Mouse (Mus musculus) heart, embryonic 11.5 days (tissue): Measurements from ENCODE around the gene Gabrr1. TPM values are rescaled to one million over a fixed set of nuclear protein-coding genes. Genes with fewer than 3 reads are reported as not detected.

Experiments
- ATAC-seq: fragments of 200-750 bp; cut with Nextera tagmentation; replicated peaks from 2 replicates; pipeline ENCODE4 v1.8.0; 2017; ENCODE audit warnings: moderate library complexity; ENCODE audit not compliant: insufficient number of reproducible peaks, low FRiP score, low TSS enrichment
- H3K27ac ChIP-seq: fragments of 300-500 bp; sonication (generic); 2 replicates; pipeline ENCODE4 v1.5.1; 2014; ENCODE audit warnings: mild to moderate bottlenecking, low read depth, low read length
- H3K27me3 ChIP-seq: fragments of 300-500 bp; sonication (generic); 2 replicates; pipeline ENCODE4 v1.6.1; 2014; ENCODE audit warnings: mild to moderate bottlenecking, low read length, mixed read lengths; ENCODE audit not compliant: control insufficient read depth, insufficient read depth
- H3K36me3 ChIP-seq: fragments of 300-500 bp; sonication (generic); 2 replicates; pipeline ENCODE4 v1.6.1; 2014; ENCODE audit warnings: mild to moderate bottlenecking, low read length, moderate library complexity, mixed read lengths; ENCODE audit not compliant: control insufficient read depth, insufficient read depth
- H3K4me1 ChIP-seq: fragments of 300-500 bp; sonication (generic); 2 replicates; pipeline ENCODE4 v1.6.1; 2014; ENCODE audit warnings: low read length; ENCODE audit not compliant: control insufficient read depth, insufficient read depth
- H3K4me2 ChIP-seq: fragments of 300-500 bp; sonication (generic); 2 replicates; pipeline ENCODE4 v1.6.1; 2014; ENCODE audit warnings: mild to moderate bottlenecking, moderate library complexity
- H3K4me3 ChIP-seq: fragments of 300-500 bp; sonication (generic); 2 replicates; pipeline ENCODE4 v1.5.1; 2014; ENCODE audit warnings: low read depth, low read length
- H3K9ac ChIP-seq: fragments of 300-500 bp; sonication (generic); 2 replicates; pipeline ENCODE4 v1.6.1; 2014; ENCODE audit warnings: mild to moderate bottlenecking, low read depth, low read length, moderate library complexity
- H3K9me3 ChIP-seq: fragments of 300-500 bp; sonication (generic); replicated peaks from 2 replicates; pipeline ENCODE4 v1.6.1; 2016; ENCODE audit warnings: low read length; ENCODE audit not compliant: control insufficient read depth
- WGBS: fragments of 180-500 bp; shearing (Covaris S2); extraction: QIAGEN DNeasy Blood & Tissue Kit; methylation state at CpG from one replicate; pipeline ENCODE4 v1.1.7; 2014; ENCODE audit not compliant: insufficient replicate concordance; 5-methylcytosine and 5-hydroxymethylcytosine counted together
- polyA plus RNA-seq: library from polyadenylated mRNA; unstranded; fragments of >200 nt; fragmentation: Nextera tagmentation; extraction: Ambion mirVana; gene quantifications from 2 replicates; pipeline ENCODE4 v1.2.1, GENCODE M21; 2014

Gabrr1 gene
- polyA plus RNA-seq, 1 experiment from 2014 or later: not detected

DNA sequence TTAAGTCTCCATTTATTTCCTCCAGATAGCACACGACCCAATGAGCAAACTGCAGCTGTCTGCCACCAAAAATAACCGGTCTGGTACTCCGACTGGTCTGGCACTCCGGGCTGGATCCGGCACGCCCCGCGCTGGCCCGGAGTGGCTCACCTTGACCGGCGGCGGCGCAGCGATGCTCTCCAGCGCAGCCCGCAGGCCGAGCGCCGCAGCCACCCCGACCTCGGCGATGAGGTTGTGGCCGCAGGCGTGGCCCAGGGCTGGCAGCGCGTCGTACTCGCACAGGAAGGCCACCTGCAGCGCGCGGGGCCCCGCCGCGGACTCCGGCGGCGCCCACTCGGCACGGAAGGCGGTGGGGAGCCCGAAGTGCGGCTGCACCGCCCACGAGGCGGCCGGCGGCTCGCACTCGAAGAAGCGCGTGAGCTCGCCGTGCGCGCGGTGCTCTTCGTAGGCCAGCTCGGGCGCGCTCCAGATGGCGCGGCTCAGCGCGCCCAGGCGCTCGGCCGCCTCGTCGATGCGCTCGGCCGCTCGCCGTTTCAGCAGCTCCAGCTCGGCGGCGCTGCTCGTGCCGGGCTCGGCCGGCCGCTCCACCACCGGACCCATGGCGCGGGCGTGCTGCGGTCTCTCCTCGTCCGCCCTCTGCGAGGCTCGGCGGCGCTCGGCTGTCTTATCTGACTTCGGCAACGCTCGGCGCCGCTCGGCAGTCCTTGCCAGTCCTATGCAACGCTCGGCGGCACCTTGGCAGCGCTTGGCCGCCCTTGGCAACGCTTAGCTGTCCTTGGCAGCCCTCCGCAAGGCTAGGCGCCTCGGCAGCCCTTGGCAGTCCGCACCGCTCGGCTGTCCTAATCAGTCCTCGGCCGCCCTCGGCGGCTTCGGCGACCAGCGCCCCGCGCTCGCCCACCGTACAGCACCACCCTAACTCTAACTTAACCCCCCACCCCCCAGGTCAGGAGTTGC, 56.7 kb downstream of the Gabrr1 start:
- Histone ChIP-seq H3K9ac (peak overlapping the region; percentile 77), H3K4me3 (peak overlapping the region; percentile 66), H3K36me3 (no peaks in the 10 kb centered on the region), H3K27me3 (no peaks in the 10 kb centered on the region), H3K9me3 (no peaks in the 10 kb centered on the region), H3K4me1 (no peaks in the 10 kb centered on the region), H3K27ac (peak overlapping the region; percentile 76), H3K4me2 (peak overlapping the region; percentile 97)
- peak; percentile 84 for ATAC-seq
- under 1% methylated on average over 123 of the region's 123 CpGs for WGBS

- no peaks in the 10 kb centered on the region for H3K36me3 ChIP-seq
- H3K4me1 ChIP-seq: no peaks in the 10 kb centered on the region
- peak within 1 kb of the TSS; percentile 66 for H3K4me3 ChIP-seq
- H3K9ac ChIP-seq: peak within 1 kb of the TSS; percentile 77
- 17% methylated on average over 6 of the region's 6 CpGs for WGBS
- no peak for ATAC-seq
- no peaks in the 10 kb centered on the region for H3K27me3 ChIP-seq
- peak within 1 kb of the TSS; percentile 76 for H3K27ac ChIP-seq
- no peaks in the 10 kb centered on the region for H3K9me3 ChIP-seq
- peak within 1 kb of the TSS; percentile 97 for H3K4me2 ChIP-seq
Observed at GRCm38 (mm10) chr4:33189735-33190036, 57.4 kb downstream of the Gabrr1 start, which contains the start of gene Pm20d2. TSS of gene Pm20d2 (minus strand) at chr4:33189737.

- no peak overlapping the region for H3K4me2 ChIP-seq
- H3K9me3 ChIP-seq: no peaks in the 10 kb centered on the region
- no peaks in the 10 kb centered on the region for H3K4me1 ChIP-seq
- H3K9ac ChIP-seq: no peak overlapping the region
- no peaks in the 10 kb centered on the region for H3K36me3 ChIP-seq
- ATAC-seq: no peak
- no peaks in the 10 kb centered on the region for H3K27me3 ChIP-seq
- 22% methylated on average over 2 of the region's 2 CpGs for WGBS
- H3K27ac ChIP-seq: no peak overlapping the region
- no peak overlapping the region for H3K4me3 ChIP-seq
Observed at GRCm38 (mm10) chr4:33198117-33198516, 65.8 kb downstream of the Gabrr1 start.

- Histone ChIP-seq H3K27ac (no peak overlapping the region), H3K9ac (no peak overlapping the region), H3K4me1 (peaks cover 6% of the 10 kb centered on the region), H3K9me3 (no peaks in the 10 kb centered on the region), H3K4me2 (no peak overlapping the region), H3K36me3 (no peaks in the 10 kb centered on the region), H3K27me3 (peaks cover 4% of the 10 kb centered on the region; the same call in 1 of the 2 replicates), H3K4me3 (no peak overlapping the region)
- 3% methylated on average over 4 of the region's 4 CpGs for WGBS
- no peak for ATAC-seq
Observed at GRCm38 (mm10) chr4:33204682-33205081, 72.4 kb downstream of the Gabrr1 start.

GRCm38 (mm10) chr4:33207551-33207950, 75.2 kb downstream of the Gabrr1 start:
- Histone ChIP-seq H3K4me2 (no peak overlapping the region), H3K27ac (no peak overlapping the region), H3K4me1 (peaks cover 6% of the 10 kb centered on the region), H3K9me3 (no peaks in the 10 kb centered on the region), H3K9ac (no peak overlapping the region), H3K27me3 (peaks cover 4% of the 10 kb centered on the region; the same call in 1 of the 2 replicates), H3K4me3 (no peak overlapping the region), H3K36me3 (no peaks in the 10 kb centered on the region)
- ATAC-seq: no peak
- 61% methylated on average over 2 of the region's 2 CpGs for WGBS

- whole genome bisulfite sequencing: 3% methylated on average over 62 of the region's 65 CpGs
- peak; percentile 39 for ATAC-seq
- H3K27ac ChIP-seq: no peak within 1 kb of the TSS
Observed at GRCm38 (mm10) chr4:33208881-33209841, 76.8 kb downstream of the Gabrr1 start, which contains the start of gene Srsf12. TSS of gene Srsf12 (plus strand) at chr4:33208991.

More at GRCm38 (mm10) chr4:33208881-33209841, 76.8 kb downstream of the Gabrr1 start, which contains the start of gene Srsf12:
- Histone ChIP-seq H3K36me3 (no peaks in the 10 kb centered on the region), H3K4me2 (peak within 1 kb of the TSS; percentile 100), H3K4me1 (peaks cover 6% of the 10 kb centered on the region), H3K9ac (peak within 1 kb of the TSS; percentile 75), H3K9me3 (no peaks in the 10 kb centered on the region), H3K27me3 (peaks cover 4% of the 10 kb centered on the region; the same call in 1 of the 2 replicates), H3K4me3 (peak within 1 kb of the TSS; percentile 73)

Other genes starting within 250 kb of the Gabrr1 start
- 5.4 and 7.1 TPM in 2 replicates for gene Ankrd6, start 181.7 kb upstream of the Gabrr1 start, polyA plus RNA-seq
- gene Rragd, start 149.5 kb upstream of the Gabrr1 start, polyA plus RNA-seq: 47.8 and 54.1 TPM in 2 replicates
- gene Ube2j1, start 101.1 kb upstream of the Gabrr1 start, polyA plus RNA-seq: 39.7 and 42.1 TPM in 2 replicates
- gene Gabrr2, start 69.5 kb upstream of the Gabrr1 start, polyA plus RNA-seq: 0.16 and 0.31 TPM in 2 replicates
- gene Pm20d2, start 57.2 kb downstream of the Gabrr1 start, polyA plus RNA-seq: 1.1 and 1.5 TPM in 2 replicates
- 1.7 and 3.1 TPM in 2 replicates for gene Srsf12, start 76.5 kb downstream of the Gabrr1 start, polyA plus RNA-seq
- gene Pnrc1, start 157.6 kb downstream of the Gabrr1 start, polyA plus RNA-seq: 84.0 and 85.5 TPM in 2 replicates
- gene Rngtt, start 177.8 kb downstream of the Gabrr1 start, polyA plus RNA-seq: 24.5 and 24.6 TPM in 2 replicates